Mouse (Mus musculus) forebrain, embryonic 11.5 days (tissue): ENCODE data around the gene Reep3. TPM values are rescaled to one million over a fixed set of nuclear protein-coding genes. Genes with fewer than 3 reads are reported as not detected.

Experiments used
- ATAC-seq: fragments of 200-750 bp; cut with Nextera tagmentation; replicated peaks from 2 replicates; pipeline ENCODE4 v1.8.0; 2017; ENCODE audit warnings: moderate TSS enrichment; ENCODE audit not compliant: low FRiP score
- DNase-seq: peaks from one replicate; pipeline ENCODE4 v3.0.0-alpha.2; 2017; ENCODE audit warnings: low spot score
- H3K27ac ChIP-seq: fragments of 300-500 bp; sonication (generic); 2 replicates; pipeline ENCODE4 v1.5.1; 2014; ENCODE audit warnings: low read depth, low read length
- H3K27me3 ChIP-seq: fragments of 300-500 bp; sonication (generic); 2 replicates; pipeline ENCODE4 v1.6.1; 2014; ENCODE audit warnings: mild to moderate bottlenecking, low read length, mixed read lengths; ENCODE audit not compliant: control insufficient read depth, insufficient read depth
- H3K36me3 ChIP-seq: fragments of 300-500 bp; sonication (generic); 2 replicates; pipeline ENCODE4 v1.6.1; 2014; ENCODE audit warnings: mild to moderate bottlenecking, low read length, moderate library complexity, mixed read lengths; ENCODE audit not compliant: control insufficient read depth, insufficient read depth
- H3K4me1 ChIP-seq: fragments of 300-500 bp; sonication (generic); replicated peaks from 2 replicates; pipeline ENCODE4 v1.6.1; 2014; ENCODE audit warnings: low read length, mixed read lengths; ENCODE audit not compliant: control insufficient read depth, insufficient read depth
- H3K4me2 ChIP-seq: fragments of 300-500 bp; sonication (generic); 2 replicates; pipeline ENCODE4 v1.6.1; 2014; ENCODE audit warnings: low read depth, mild to moderate bottlenecking, low read length, moderate library complexity, mixed read lengths; ENCODE audit not compliant: severe bottlenecking
- H3K4me3 ChIP-seq: fragments of 300-500 bp; sonication (generic); 2 replicates; pipeline ENCODE4 v1.5.1; 2014; ENCODE audit warnings: low read depth, low read length
- H3K9ac ChIP-seq: fragments of 300-500 bp; sonication (generic); 2 replicates; pipeline ENCODE4 v1.6.1; 2014; ENCODE audit warnings: low read length
- H3K9me3 ChIP-seq: fragments of 300-500 bp; sonication (generic); 2 replicates; pipeline ENCODE4 v1.6.1; 2016; ENCODE audit warnings: low read length, mixed read lengths; ENCODE audit not compliant: control insufficient read depth
- WGBS: fragments of 180-500 bp; shearing (Covaris S2); extraction: QIAGEN DNeasy Blood & Tissue Kit; methylation state at CpG from one replicate; pipeline ENCODE4 v1.1.7; 2014; 5-methylcytosine and 5-hydroxymethylcytosine counted together
- polyA plus RNA-seq: library from polyadenylated mRNA; unstranded; fragments of >200 nt; fragmentation: Nextera tagmentation; extraction: Ambion mirVana; gene quantifications from 2 replicates; pipeline ENCODE4 v1.2.1, GENCODE M21; 2014

The Reep3 gene
- polyA plus RNA-seq, 1 experiment from 2014 or later, result 44.6 TPM

DNA sequence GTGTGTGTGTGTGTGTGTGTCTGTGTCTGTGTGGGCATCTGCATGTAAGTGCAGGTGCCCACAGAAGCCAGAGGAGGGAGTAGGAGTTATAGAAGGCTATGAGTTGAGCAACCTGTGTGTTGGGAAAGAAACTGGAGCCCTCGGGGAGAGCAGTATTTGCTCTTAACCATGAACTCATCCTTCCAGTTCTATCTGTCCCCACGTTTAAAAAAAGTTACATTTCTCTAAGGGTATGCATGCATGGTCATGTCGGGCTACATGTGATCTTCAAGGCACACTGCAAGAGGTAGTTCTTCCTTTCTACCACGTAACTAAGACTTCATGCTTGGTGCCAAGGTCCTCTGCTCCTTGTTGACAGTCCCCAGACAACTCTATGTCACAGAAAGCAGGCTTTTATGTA lies 78.9 kb downstream of the Reep3 start:
- H3K4me1 ChIP-seq, result peaks cover 2% of the 10 kb centered on the region; the same call in 1 of the 2 replicates
- H3K36me3 ChIP-seq, result no peaks in the 10 kb centered on the region
- no peak for DNase-seq
- no peak overlapping the region for H3K4me3 ChIP-seq
- WGBS, result 84% methylated on average over 4 of the region's 4 CpGs
- no peak for ATAC-seq
- H3K9ac ChIP-seq, result no peak overlapping the region
- H3K9me3 ChIP-seq, result no peaks in the 10 kb centered on the region
- no peaks in the 10 kb centered on the region for H3K27me3 ChIP-seq
- no peak overlapping the region for H3K27ac ChIP-seq
- H3K4me2 ChIP-seq, result no peak overlapping the region

DNA sequence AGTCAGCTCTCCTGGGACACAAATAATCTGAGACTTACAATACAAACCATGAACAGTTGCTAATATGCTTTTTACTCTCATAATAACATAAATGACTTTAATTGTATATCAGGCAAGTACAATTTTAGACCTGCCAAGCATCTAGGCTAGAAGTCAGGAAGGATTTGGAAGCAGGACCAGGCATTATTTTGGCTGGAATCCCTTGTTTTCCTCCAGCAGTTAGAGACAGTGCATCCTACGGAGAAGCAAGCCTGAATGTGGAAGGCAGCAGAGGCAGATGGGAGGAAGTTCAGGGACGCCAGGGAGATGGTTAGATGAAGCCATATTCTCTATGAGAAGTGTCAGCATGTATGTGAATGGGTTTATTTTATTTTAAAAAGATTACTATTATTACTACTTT lies 79.4 kb downstream of the Reep3 start:
- H3K9me3 ChIP-seq, result no peaks in the 10 kb centered on the region
- H3K9ac ChIP-seq, result no peak overlapping the region
- peaks cover 2% of the 10 kb centered on the region; the same call in 1 of the 2 replicates for H3K4me1 ChIP-seq
- H3K27me3 ChIP-seq, result no peaks in the 10 kb centered on the region
- DNase-seq, result no peak
- no peak overlapping the region for H3K27ac ChIP-seq
- 85% methylated on average over 2 of the region's 2 CpGs for WGBS
- H3K4me2 ChIP-seq, result no peak overlapping the region
- no peaks in the 10 kb centered on the region for H3K36me3 ChIP-seq
- H3K4me3 ChIP-seq, result no peak overlapping the region
- no peak for ATAC-seq

DNA sequence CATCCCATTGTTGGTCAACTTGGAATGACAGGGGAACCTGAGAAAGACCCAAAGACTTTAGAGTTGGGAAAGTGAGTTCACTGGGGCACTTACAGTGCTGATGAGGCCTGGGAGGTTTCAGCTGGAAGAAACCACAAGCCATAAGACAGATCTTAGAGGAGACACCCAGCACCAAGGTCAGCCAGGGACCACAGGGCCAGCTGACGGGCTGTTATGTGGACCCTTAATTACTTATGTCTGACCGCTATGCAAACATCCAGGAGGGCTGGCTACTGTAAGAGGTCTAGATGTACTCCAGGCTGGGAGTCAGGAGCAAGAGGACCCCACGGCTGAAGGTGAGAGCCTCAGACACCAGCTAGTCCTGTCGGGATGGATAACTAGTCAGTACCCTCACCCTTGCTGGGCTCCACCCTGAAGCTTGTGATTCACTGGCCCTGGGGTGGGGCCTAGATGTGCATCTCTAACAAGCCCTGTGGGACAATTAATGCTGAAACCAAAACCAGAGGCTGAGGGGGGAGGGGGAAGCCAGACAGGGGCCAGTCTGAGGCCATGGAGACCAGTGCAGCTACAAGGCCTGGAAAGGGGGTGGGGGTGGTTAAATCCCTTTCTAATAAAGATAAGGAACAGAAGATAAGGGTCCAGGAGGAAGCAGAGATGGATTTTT lies 80.0 kb downstream of the Reep3 start:
- Histone ChIP-seq H3K4me2 (no peak overlapping the region), H3K9me3 (no peaks in the 10 kb centered on the region), H3K9ac (no peak overlapping the region), H3K4me3 (no peak overlapping the region), H3K27me3 (no peaks in the 10 kb centered on the region), H3K4me1 (peaks cover 2% of the 10 kb centered on the region; the same call in 1 of the 2 replicates), H3K36me3 (no peaks in the 10 kb centered on the region), H3K27ac (no peak overlapping the region)
- 83% methylated on average over 4 of the region's 4 CpGs for WGBS
- ATAC-seq (no peak), DNase-seq (no peak)

- Histone ChIP-seq H3K9me3 (no peaks in the 10 kb centered on the region), H3K4me2 (no peak overlapping the region), H3K27ac (no peak overlapping the region), H3K36me3 (no peaks in the 10 kb centered on the region), H3K9ac (no peak overlapping the region), H3K27me3 (no peaks in the 10 kb centered on the region), H3K4me1 (peaks cover 2% of the 10 kb centered on the region; the same call in 1 of the 2 replicates), H3K4me3 (no peak overlapping the region)
- WGBS, result 90% methylated on average over 12 of the region's 12 CpGs
- DNase-seq (no peak), ATAC-seq (no peak)
These were observed 82.0 kb downstream of the Reep3 start for GRCm38 (mm10) chr10:67014746-67015145.

DNA sequence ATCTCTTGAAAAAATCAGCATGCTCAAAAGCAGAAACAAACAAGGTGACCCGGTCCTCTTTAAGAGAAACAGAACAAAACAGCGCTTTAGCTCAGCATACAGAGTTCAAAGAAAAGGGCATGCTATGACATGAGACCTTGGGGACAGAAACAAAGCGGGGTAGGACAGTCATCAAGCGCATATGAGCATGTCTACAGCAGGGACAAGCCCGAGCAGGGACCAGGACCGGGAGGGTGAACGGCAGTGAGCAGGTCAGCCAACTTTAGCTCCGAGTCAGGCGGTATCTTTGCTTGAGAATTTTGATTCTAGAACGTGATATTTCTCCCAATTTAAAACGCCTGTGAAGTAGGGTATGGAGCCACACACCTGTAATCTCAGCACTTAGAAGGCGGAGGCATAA lies 86.2 kb downstream of the Reep3 start:
- DNase-seq (no peak), ATAC-seq (no peak)
- Histone ChIP-seq H3K27ac (no peak overlapping the region), H3K4me1 (no peaks in the 10 kb centered on the region), H3K9me3 (no peaks in the 10 kb centered on the region), H3K9ac (no peak overlapping the region), H3K4me3 (no peak overlapping the region), H3K27me3 (no peaks in the 10 kb centered on the region), H3K4me2 (no peak overlapping the region), H3K36me3 (no peaks in the 10 kb centered on the region)
- 90% methylated on average over 12 of the region's 12 CpGs for WGBS

GRCm38 (mm10) chr10:67004527-67005042 lies 92.2 kb downstream of the Reep3 start:
- Histone ChIP-seq H3K36me3 (no peaks in the 10 kb centered on the region), H3K9ac (peak overlapping the region; percentile 5; the same call in 1 of the 2 replicates), H3K9me3 (no peaks in the 10 kb centered on the region; the same call in 1 of the 2 replicates), H3K4me2 (peak overlapping the region; percentile 49), H3K27ac (peak overlapping the region; percentile 87), H3K4me1 (peaks cover 6% of the 10 kb centered on the region; the same call in 1 of the 2 replicates), H3K4me3 (peak overlapping the region; percentile 4; the same call in 1 of the 2 replicates), H3K27me3 (no peaks in the 10 kb centered on the region)
- ATAC-seq (no peak), DNase-seq (peak; percentile 52)
- 2% methylated on average over 12 of the region's 12 CpGs for whole genome bisulfite sequencing

- Histone ChIP-seq H3K27me3 (no peaks in the 10 kb centered on the region), H3K4me3 (peak overlapping the region; percentile 4)
- under 1% methylated on average over 22 of the region's 22 CpGs for WGBS
These were observed 92.8 kb downstream of the Reep3 start for GRCm38 (mm10) chr10:67003743-67004526.

GRCm38 (mm10) chr10:67003009-67003742 lies 93.6 kb downstream of the Reep3 start:
- WGBS, result under 1% methylated on average over 25 of the region's 25 CpGs
- peak overlapping the region; percentile 44 for H3K9ac ChIP-seq
- peak; percentile 88 for DNase-seq
- no peaks in the 10 kb centered on the region; the same call in 1 of the 2 replicates for H3K9me3 ChIP-seq
- peak overlapping the region; percentile 87 for H3K27ac ChIP-seq
- no peaks in the 10 kb centered on the region for H3K36me3 ChIP-seq
- H3K4me1 ChIP-seq, result peaks cover 6% of the 10 kb centered on the region; the same call in 1 of the 2 replicates
- H3K27me3 ChIP-seq, result no peaks in the 10 kb centered on the region
- peak overlapping the region; percentile 25 for H3K4me3 ChIP-seq
- peak overlapping the region; percentile 49 for H3K4me2 ChIP-seq
- peak; percentile 76 for ATAC-seq

More at GRCm38 (mm10) chr10:67003743-67004526, 92.8 kb downstream of the Reep3 start:
- DNase-seq (peak; percentile 88), ATAC-seq (peak; percentile 89)
- Histone ChIP-seq H3K36me3 (no peaks in the 10 kb centered on the region), H3K4me1 (peaks cover 6% of the 10 kb centered on the region; the same call in 1 of the 2 replicates), H3K9me3 (no peaks in the 10 kb centered on the region; the same call in 1 of the 2 replicates), H3K9ac (peak overlapping the region; percentile 44), H3K4me2 (peak overlapping the region; percentile 49), H3K27ac (peak overlapping the region; percentile 87)
